Mouse (Mus musculus) common myeloid progenitor, adult 5-6 weeks (primary cell): Measurements from ENCODE around the gene Tex48. TPM values are rescaled to one million over a fixed set of nuclear protein-coding genes. Genes with fewer than 3 reads are reported as not detected.

Experiments
- ATAC-seq: replicated peaks from 2 replicates; pipeline ENCODE4 v1.8.0; 2016; ENCODE audit warnings: low read depth, mild to moderate bottlenecking, moderate TSS enrichment, inconsistent platforms; ENCODE audit not compliant: poor library complexity, severe bottlenecking
- total RNA-seq: library from RNA; stranded (forward); fragments of 200-1000, 187-1606 nt; gene quantifications from 2 replicates; pipeline ENCODE4 v1.2.3, GENCODE M21; 2017

Gene Tex48
- total RNA-seq, 1 experiment from 2014 or later: not detected

- ATAC-seq: no peak; the same call in 1 of the 2 replicates
Observed at GRCm38 (mm10) chr4:63557124-63558059, 64.8 kb downstream of the Tex48 start.

Other genes starting within 250 kb of the Tex48 start
- 10.0 and 13.8 TPM in 2 replicates for gene Akna, start 219.1 kb downstream of the Tex48 start, total RNA-seq
- gene Whrn, start 126.4 kb downstream of the Tex48 start, total RNA-seq: 0.97 and 4.7 TPM in 2 replicates
- gene Atp6v1g1, start 77.7 kb downstream of the Tex48 start, total RNA-seq: 75.4 and 77.0 TPM in 2 replicates
- 14.9 and 33.9 TPM in 2 replicates for gene Tmem268, start 63.6 kb downstream of the Tex48 start, total RNA-seq
- gene Gm11213, start 17.2 kb downstream of the Tex48 start, total RNA-seq: not detected in 2 replicates
- gene Gm11214, start 41.0 kb upstream of the Tex48 start, total RNA-seq: not detected in 2 replicates
- gene Tnfsf15, start 122.7 kb upstream of the Tex48 start, total RNA-seq: not detected in 2 replicates
- gene Tnfsf8, start 238.9 kb upstream of the Tex48 start, total RNA-seq: 1.1 and 2.3 TPM in 2 replicates